Mouse (Mus musculus): ENCODE data around the gene Acin1. TPM values are rescaled to one million over a fixed set of nuclear protein-coding genes. Genes with fewer than 3 reads are reported as not detected.

The Acin1 gene
- total RNA-seq, 2 experiments from 2014 or later = 63.7 to 64.2 TPM

Small RNA genes lying within 50 kb of the gene (microRNA-seq; reads per million reads assigned to microRNA genes)
- 0 reads per million in 2 experiments for gene Mir686
- 0.36 to 0.74 reads per million in 2 experiments for gene Mir6948

Other genes with a start within 250 kb of the Acin1 start
- gene Lrp10, start 222.8 kb downstream of the Acin1 start, total RNA-seq (2021) = 10 to 100 TPM; 34.2 to 36.1 TPM
- gene Rem2, start 210.8 kb downstream of the Acin1 start, total RNA-seq (2021) = not detected
- 10 to 100 TPM; 27.7 to 30.7 TPM for gene Prmt5, start 169.4 kb downstream of the Acin1 start, total RNA-seq (2021)
- gene Haus4, start 132.3 kb downstream of the Acin1 start, total RNA-seq (2021) = 1 to 10 TPM; 3.1 to 3.8 TPM
- 1 to 10 TPM; 1.8 to 2.1 TPM for gene Ajuba, start 109.4 kb downstream of the Acin1 start, total RNA-seq (2021)
- gene 4931414P19Rik, start 80.9 kb downstream of the Acin1 start, total RNA-seq (2021) = 1 to 10 TPM; 1.5 to 3.3 TPM
- 100 to 1,000 TPM; 167 to 169 TPM for gene Psmb5, start 68.9 kb downstream of the Acin1 start, total RNA-seq (2021)
- under 1 TPM in 1 of 2 experiments, not detected in 1; 0.26 TPM for gene Psmb11, start 65.5 kb downstream of the Acin1 start, total RNA-seq (2021)
- not detected for gene Gm17606, start 46.0 kb downstream of the Acin1 start, total RNA-seq (2021)
- gene Cdh24, start 45.6 kb downstream of the Acin1 start, total RNA-seq (2021) = under 1 TPM; 0.36 to 0.59 TPM
- gene 1700123O20Rik, start 715 bp downstream of the Acin1 start, total RNA-seq (2021) = 10 to 100 TPM in 1 of 2 experiments, 1 to 10 TPM in 1; 7.4 to 11.3 TPM
- not detected for gene Gm29776, start 11.9 kb upstream of the Acin1 start, total RNA-seq (2021)
- not detected for gene Cebpe, start 25.2 kb upstream of the Acin1 start, total RNA-seq (2021)
- gene Slc7a8, start 95.0 kb upstream of the Acin1 start, total RNA-seq (2021) = 10 to 100 TPM; 17.5 to 23.4 TPM
- gene Rnf212b, start 127.2 kb upstream of the Acin1 start, total RNA-seq (2021) = 1 to 10 TPM; 2.2 TPM
- 1 to 10 TPM; 2.6 to 4.0 TPM for gene Homez, start 184.0 kb upstream of the Acin1 start, total RNA-seq (2021)
- 1 to 10 TPM; 2.9 to 3.0 TPM for gene Ppp1r3e, start 190.6 kb upstream of the Acin1 start, total RNA-seq (2021)
- 10 to 100 TPM; 20.9 to 25.9 TPM for gene Bcl2l2, start 196.4 kb upstream of the Acin1 start, total RNA-seq (2021)
- not detected for gene Gm20521, start 196.5 kb upstream of the Acin1 start, total RNA-seq (2021)
- 10 to 100 TPM; 51.0 to 53.2 TPM for gene Pabpn1, start 205.6 kb upstream of the Acin1 start, total RNA-seq (2021)
- gene Slc22a17, start 226.2 kb upstream of the Acin1 start, total RNA-seq (2021) = 1 to 10 TPM; 1.6 to 1.7 TPM
- 1 to 10 TPM; 2.1 to 2.5 TPM for gene Efs, start 239.2 kb upstream of the Acin1 start, total RNA-seq (2021)
- not detected for gene Il25, start 245.8 kb upstream of the Acin1 start, total RNA-seq (2021)
- gene Cmtm5, start 249.3 kb upstream of the Acin1 start, total RNA-seq (2021) = under 1 TPM in 1 of 2 experiments, not detected in 1; 0.42 TPM